Mouse (Mus musculus) kidney, postnatal 10 days (tissue): ENCODE measurements around the gene Ubp1.
"Not testable (repeated sequence)": the region's sequence is repeated elsewhere in the genome, so short reads cannot be mapped to it uniquely, and the experiment has no call there.

Source experiments
- DNase-seq: peaks from one replicate; pipeline ENCODE4 v3.0.0; 2021; ENCODE audit warnings: mixed read lengths

Gene Ubp1

GRCm38 (mm10) chr9:113930534-113931374 is at the start of gene Ubp1:
Gene Ubp1 (plus strand): TSS chr9:113930934.
- DNase-seq: peak; percentile 97

DNA sequence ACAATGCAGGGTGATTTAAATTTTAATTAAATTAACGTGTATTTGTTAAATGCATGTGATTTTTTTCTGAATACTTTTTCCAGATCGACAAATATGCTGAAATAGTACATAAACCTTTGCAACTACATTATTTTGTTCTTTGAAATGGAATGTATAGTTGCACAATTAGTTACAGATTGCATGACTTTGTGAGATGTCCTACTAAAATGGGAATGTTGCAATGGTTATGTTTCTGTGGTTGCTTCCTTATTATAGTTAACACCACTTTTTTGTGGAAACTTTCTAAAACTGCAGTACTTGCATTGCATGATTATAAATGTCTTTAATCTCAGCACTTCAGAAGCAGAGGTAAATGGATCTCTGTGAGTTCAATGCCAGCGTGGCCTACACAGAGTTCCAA is 35.8 kb upstream of the Ubp1 start:
- DNase-seq: no peak

GRCm38 (mm10) chr9:113903136-113903535 is 27.6 kb upstream of the Ubp1 start:
- DNase-seq: peak; percentile 26

GRCm38 (mm10) chr9:113904315-113904714 is 26.4 kb upstream of the Ubp1 start:
- DNase-seq: not testable (repeated sequence)

DNA sequence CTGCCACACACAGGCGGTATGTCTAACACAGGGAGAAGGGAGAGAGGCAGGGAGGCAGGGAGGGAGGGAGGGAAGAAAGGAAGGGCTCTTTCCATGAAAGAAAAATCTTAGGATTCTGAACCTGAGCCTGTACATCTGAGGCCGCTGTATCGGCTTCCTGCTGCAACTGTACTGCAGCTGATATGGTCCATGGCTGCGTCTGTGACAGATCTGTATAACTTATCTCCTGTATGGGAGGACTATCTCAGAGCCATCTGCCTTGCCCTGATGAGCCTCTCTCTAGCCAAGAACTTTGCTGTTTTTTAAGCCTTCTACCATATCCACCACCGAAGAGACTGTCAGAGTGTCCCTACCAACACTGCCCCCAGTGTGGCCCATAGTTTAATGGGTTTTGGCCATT is 14.9 kb upstream of the Ubp1 start:
- no peak for DNase-seq

DNA sequence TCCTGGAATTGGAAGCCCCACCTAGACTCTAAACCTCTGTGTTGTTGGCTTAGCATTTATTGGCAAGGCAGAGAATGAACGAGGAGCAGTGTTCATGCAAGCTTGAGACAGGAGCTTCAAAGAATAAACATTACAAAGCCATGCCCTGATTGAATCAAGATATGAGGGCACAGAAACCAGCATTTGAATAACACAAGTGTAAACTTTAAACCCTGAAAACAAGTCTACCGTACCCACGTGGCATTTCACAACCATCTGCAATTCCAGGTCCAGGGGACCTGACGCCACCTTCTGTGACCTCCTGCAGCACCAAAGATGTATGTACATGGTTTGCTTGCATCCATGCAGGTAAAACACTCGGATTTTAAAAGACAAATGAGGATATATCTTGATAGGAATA is 8.1 kb upstream of the Ubp1 start:
- DNase-seq: no peak

DNA sequence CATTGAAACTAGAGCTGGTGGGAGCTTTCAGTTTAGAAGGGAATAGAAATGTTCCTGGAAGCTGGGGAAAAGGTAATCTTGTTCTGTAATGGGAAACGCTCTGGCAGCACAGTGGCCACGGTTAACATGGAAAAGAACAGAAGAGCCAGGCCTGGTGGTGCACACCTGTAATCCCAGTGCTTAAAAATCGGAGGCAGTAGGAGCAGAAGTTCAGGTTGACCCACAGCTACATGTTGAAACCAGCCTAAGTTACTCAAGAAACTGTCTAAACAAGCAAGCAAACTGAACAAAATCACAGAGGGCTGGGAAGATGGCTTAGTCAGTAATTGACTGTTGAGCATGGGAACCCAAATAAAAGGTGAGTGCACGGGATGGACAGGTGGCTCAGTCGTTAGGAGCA is 5.9 kb upstream of the Ubp1 start:
- DNase-seq: no peak

DNA sequence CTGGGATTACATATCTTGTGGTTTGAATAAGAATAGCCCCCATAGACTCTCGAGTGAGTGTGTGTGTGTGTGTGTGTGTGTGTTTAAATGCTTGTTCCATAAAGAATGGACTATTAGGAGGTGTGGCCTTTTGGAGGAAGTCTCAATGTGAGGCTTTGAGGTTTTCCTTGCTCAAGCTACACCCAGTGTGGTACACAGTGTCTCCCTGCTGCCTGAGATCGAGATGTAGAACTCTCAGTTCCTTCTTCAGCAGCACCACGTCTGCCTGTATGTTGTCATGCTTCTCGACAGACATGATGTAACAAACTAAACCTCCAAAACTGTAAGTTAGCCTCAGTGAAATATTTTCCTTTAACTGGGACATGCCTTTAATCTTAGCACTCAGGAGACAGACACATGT is 2.1 kb upstream of the Ubp1 start:
- no peak for DNase-seq

DNA sequence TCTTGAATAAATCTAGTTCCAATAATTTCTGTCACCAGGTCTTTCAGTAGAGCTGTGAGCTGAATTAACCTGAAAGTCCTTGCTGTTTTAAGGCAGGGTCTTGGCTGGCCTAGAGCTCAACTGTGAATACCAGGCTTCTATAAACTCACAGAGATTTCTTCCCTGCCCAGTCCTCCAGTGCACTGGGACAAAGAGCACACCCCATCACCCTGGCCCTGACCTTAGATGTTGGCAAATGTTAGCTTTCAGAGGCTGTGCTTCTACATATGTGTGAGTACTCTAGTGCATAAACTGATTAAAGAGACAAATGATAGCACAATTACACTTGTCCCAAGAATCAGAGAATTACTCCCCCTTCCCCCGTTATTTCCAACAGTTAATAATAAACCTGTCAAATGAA is 1.1 kb upstream of the Ubp1 start:
- no peak for DNase-seq

DNA sequence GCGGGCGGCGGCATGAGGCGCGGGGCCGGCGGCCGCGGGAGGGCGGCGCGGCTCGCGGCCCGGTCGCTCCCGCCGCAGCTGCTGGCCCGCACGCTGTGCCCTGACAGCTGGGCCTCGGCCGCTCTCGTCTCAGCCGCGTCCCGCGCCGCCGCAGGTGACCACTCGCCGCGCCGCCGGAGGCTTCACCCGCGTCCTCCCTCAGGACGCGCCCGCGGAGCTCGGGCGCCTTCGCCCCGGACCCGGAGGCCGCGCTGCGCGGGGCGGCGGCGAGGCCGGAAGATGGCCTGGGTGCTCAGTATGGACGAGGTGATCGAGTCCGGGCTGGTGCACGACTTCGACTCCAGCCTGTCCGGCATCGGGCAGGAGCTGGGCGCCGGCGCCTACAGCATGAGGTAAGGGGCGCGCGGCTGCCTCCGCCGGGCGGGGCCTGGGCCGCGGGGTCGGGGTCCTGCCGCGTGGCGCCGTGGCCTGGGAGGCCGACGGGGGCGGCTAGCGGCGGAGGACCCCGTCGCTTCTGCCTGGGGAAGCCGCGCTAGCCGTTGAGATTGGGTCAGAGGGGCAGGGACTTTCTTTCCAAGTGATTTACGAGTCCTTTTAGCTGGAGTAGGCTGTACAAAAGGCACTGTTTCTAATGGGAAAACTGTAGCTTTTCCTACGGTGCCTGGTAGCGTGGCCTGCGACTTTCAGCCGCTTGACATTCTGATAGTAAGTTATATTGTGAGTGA is 803 bp downstream of the Ubp1 start:
- peak; percentile 62 for DNase-seq

GRCm38 (mm10) chr9:113932100-113932470 is 1.4 kb downstream of the Ubp1 start:
- DNase-seq: no peak

GRCm38 (mm10) chr9:113932501-113932900 is 1.8 kb downstream of the Ubp1 start:
- DNase-seq: peak; percentile 22

DNA sequence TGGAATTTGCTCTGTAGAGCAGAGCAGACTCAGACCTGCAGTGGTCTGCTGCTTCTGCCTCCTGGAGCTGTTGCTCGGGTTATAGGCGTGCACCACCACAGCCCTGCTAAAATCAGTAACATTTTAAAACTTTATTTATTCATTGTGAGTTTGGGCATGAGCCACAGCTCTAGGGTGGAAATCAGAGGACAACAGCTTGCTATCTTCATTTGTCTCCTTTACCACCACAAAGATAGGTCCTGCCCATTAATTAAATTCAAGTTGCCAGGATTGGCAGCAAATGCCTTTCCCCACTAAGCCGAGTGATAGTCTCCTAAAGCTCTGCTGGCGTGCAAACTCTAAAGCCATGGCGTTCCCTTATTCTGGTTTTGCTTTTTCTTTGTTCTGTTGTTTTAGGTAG is 4.9 kb downstream of the Ubp1 start:
- DNase-seq: no peak

DNA sequence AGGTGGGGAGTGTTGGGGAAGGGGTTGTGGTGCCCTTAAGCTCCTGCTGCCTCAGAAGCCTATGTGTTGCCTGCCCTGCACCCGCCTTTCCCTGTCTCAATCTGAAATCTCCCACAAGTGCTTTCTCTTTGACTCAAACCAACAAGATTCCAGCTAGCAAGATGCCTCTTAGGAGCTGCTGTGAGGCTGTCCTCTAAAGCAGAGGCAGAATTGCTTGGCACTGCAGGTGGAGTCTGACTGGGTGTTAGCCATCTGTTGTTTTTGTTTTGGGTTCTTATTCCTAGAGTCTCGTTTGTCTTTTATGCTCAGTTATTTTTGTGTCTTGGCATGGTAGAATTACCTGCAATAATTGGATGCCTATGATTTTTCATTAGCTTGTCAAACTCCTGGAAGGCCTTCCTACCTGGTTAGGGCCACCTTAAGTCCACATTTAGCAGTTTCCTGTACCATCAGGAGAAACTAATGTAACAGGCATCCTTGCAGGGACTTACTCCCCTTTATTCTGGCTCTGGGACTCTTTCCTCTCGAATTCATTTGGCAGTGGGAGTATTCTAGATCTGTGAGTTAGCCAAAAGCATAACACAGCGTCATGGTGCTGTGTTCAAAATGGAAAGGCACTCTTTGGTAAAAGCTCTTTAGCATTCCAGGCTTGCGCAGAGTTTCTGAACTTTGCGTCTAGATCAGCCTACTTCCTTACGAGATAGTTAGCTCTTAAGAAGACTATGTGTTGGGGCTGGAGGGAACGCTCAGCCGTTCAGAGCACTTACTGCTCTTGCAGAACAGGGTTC is 8.5 kb downstream of the Ubp1 start:
- no peak for DNase-seq

GRCm38 (mm10) chr9:113941103-113941805 is 10.5 kb downstream of the Ubp1 start:
- DNase-seq: no peak

GRCm38 (mm10) chr9:113943372-113943771 is 12.6 kb downstream of the Ubp1 start:
- no peak for DNase-seq

DNA sequence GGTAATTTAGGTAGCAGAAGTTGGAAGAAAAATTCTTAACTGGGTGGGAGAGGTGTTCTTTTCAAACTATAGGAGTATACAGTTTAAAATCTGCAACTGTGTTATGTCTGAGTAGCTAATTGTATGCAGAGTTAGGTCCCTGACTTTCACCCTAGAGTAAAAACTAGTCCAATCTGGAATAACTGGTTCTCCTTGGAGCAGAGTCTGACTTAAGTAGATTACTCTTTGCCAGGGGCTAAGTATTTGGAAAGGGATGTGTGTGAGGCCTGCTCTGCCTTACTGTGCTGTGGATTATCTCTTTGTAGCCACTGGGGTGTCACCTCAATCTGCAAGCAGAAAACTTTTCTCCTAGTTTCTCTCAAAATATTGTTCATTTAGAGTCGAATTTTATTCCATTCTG is 16.5 kb downstream of the Ubp1 start:
- no peak for DNase-seq

DNA sequence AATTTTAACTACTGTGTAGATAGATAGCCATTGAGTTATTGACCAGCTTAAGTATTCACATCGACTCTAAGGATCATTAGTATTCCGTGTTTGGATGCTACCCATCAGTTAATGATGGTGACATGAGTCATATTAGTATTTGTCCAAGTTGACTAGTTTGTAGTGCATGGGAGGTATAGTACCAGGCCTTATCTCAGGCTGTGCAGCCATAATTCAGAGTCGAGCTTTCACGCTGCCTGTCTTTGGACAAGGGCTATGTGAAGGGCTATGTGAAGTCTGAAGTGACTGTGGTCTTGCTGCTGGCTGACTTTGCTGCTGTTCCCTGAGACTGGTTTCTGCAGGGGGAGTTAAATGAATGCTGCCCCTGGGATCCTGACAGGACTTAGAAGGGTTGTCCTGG is 27.0 kb downstream of the Ubp1 start:
- no peak for DNase-seq

GRCm38 (mm10) chr9:113963718-113964117 is 33.0 kb downstream of the Ubp1 start:
- DNase-seq: no peak

DNA sequence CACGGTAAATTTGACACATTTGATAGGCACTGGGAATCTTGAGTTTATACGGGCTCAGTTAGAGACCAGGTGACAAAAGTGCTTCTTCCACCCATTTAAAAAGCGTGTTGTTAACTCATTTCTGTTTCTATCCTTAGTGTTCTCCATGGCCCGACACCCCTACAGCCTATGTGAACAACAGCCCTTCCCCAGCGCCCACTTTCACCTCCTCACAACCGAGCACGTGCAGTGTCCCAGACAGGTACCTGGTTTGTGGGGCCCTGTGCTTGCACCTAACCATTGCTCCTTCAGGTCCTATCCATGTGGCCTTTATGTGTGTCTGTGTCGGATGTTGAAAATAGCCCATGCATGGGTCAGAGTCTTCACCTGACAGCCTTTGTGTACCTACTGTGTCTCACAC is 33.7 kb downstream of the Ubp1 start:
- no peak for DNase-seq

GRCm38 (mm10) chr9:113966838-113967237 is 36.1 kb downstream of the Ubp1 start:
- no peak for DNase-seq

- DNase-seq: no peak
These were observed 38.2 kb downstream of the Ubp1 start for GRCm38 (mm10) chr9:113968967-113969366.

DNA sequence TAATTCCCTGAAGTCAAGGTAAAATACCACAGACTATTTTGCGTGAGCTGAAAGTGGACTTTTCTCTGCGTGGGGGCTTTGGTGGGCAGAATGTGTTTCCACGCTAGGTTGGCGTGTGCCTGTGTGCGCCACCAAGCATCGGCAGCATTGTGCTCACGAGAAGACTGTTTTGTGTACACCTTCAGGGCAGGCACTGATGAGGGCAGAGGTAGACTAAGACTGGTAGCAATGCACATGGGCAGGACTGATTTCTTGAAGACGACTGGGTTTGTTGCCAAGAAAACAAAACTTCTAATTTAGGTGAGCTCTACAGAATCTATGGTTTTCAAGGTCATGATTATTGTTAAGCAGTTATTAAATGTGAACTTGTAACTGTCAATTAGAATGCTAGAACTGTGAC is 38.7 kb downstream of the Ubp1 start:
- DNase-seq: no peak
